Mouse (Mus musculus) adrenal gland, postnatal 36 days (tissue): ENCODE results near the gene Gtse1. TPM values are rescaled to one million over a fixed set of nuclear protein-coding genes. Genes with fewer than 3 reads are reported as not detected.
A peak's percentile ranks its signal among the peaks of the same experiment; 100 is the strongest.

Experiments
- DNase-seq, 2 experiments: peaks; one replicate each; pipeline ENCODE4 v3.0.0; 2021; ENCODE audit warnings: mixed read lengths in 1 of 2
- total RNA-seq, 2 experiments: library from RNA; stranded (reverse); gene quantifications; 2 replicates each; pipeline ENCODE4 v1.2.3; 2021

Gene Gtse1
- total RNA-seq, 2 experiments from 2014 or later, result 1.1 to 1.6 TPM

DNA sequence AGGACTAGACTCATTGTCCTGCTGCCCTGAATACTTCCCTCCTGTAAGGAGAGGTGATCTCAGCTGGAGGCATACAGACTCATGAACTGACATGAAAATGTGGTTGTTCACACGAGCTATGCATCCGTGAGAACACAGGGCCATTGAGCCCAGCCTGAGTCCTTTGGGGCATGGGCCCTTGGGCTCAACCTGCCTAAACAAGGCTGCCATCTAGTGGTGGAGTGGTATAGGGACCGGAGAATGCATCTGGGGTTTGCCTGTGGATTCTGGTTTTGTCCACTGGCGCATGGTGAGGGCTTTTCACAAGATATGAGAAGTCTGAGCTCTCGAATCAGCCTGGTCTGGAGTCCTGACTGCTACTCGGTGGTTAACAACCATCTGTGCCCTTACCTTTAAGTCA is 8.2 kb downstream of the Gtse1 start:
- peak; percentile 74 to 84 for DNase-seq

GRCm38 (mm10) chr15:85877336-85877735 is 17.8 kb downstream of the Gtse1 start:
- DNase-seq, result no peak

DNA sequence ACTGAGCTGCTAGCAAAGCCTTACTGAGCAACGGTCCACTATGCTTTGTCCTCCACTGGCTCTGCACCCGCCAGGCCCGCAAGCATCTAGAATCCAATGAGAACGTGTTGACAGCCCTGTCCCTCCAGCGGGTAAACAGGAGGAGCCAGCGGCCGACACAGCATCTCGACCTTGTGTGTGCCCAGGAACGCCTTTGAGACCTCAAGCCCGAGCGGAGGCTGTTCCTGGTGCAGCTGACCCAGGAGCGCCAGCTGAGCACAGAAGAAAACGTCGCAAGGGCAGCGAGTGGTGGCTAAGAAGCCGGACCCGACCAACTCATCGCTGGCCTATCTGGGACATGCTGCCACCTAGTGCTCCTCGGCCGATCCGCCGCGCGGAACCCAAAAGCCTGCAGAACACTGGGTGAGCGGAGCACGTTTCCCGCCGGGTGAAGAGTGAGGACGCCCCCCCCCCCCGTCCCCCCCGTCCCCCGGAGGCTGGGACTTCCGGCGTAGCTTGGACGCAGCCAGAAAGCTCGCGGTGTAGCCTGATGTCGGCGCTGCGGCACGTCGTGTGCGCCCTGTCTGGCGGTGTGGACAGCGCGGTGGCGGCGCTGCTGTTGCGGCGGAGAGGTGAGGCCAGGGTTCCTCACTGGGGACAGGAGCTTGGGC is 19.4 kb downstream of the Gtse1 start, which contains the start of gene Trmu:
Gene Trmu, plus strand, starts transcription at position 465 of the 650 bp plus-strand sequence.
- DNase-seq, result peak; percentile 91 to 93

DNA sequence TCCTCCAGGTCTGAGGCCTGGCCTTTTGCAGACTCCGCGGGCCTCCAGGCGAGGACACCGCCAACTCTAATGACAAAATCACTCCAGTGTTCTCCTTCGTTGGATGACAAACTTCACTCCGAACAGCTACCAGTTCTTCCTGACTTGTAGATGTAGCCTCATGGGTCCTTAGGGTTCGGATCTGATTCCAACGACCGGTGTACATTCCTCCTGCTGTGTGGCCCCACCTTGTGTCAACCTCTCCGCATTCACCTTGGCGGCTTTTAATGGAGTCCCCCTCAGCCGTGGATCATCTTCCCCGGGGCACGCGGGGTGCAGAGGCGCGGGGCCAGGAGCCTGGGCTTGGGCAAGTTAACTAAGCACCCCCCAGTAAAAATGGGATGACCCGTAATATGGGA is 20.0 kb downstream of the Gtse1 start:
- peak; percentile 18 to 24 for DNase-seq

DNA sequence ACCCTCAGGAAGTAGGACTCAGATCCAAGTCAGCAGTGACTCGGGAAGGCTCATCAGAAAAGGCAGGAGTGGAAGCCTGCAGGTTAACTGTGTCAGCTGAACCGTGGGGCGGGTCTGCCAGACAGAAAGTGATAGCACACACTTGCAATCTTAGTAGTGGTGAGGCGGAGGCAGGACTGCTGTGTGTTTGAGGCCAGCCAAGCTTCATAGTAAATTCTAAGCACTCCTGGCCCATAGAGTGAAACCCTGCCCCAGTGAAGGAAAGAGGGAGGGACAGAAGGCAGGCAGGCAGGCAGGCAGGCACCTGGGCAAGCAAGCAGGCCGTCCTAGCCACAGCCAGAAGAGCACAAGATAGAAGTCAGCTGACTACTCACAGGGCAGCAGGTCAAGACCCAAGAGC is 26.1 kb downstream of the Gtse1 start:
- DNase-seq, result no peak

- DNase-seq, result no peak
These were observed 29.7 kb downstream of the Gtse1 start for GRCm38 (mm10) chr15:85889235-85889634.

DNA sequence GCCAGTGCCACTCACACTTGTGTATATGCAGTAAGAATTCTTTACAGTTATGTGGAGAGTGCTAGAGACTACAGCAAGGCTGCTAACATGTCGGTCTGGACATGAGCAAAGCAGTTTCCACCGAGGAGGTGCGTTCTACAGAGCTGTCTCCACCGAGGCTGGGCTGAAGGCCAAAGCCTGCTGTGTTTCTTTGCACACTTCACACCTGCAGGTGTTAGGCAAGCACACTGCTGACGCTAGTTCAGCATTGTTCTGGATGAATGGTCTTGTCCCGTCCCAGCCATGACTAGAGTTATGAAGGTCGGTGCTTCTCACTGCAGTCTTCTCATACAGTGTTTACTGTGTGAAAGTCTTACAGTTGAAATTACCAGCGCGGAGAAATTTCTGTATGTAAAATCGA is 32.4 kb downstream of the Gtse1 start:
- no peak for DNase-seq

DNA sequence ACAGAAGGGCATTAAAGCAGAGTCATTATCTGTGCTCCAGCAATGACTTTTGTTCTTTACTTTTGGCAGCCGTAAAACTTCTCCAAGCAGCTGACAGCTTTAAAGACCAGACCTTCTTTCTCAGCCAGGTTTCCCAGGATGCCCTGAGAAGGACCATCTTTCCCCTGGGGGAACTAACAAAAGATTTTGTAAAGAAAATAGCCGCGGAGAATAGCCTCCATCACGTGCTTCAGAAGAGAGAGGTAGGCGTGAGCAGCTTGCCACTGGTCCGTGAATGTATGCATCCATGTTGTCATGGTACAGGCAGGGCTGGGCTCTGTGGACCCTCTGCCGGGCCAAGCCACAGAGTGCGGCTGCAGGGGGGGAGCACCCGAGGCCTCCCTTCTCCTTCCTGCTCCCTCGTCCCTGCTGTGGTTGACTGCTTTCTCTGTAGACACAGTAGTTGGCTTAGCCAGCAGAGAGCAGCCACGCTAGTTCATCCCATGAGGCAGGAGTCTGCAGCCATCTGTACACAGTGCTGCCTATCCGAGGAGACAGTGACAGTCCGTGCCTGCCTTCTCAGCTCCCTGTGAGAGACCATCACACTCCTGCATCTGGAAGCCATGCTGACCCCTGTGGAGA is 33.1 kb downstream of the Gtse1 start:
- no peak for DNase-seq

- peak; percentile 38 to 60 for DNase-seq
These were observed 34.3 kb downstream of the Gtse1 start for GRCm38 (mm10) chr15:85893871-85894270.

DNA sequence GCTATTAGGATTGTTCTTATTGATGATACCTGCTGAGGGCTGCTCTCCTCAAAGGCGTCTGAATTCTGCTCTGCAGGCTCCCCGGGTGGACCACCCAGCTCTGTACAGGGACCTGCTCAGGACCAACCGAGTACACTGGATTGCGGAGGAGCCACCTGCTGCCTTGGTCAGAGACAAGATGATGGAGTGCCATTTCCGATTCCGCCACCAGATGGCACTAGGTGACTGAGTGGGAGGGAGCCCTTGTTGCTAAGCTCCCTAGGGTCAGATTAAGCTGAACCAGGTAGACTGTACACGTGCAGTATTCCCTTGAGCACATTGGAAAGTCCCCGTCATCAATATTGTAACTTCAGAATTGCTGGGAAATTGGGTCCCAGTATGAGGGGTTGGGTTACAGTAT is 36.7 kb downstream of the Gtse1 start:
- peak; percentile 84 to 85 for DNase-seq

- DNase-seq, result no peak
These were observed 37.6 kb downstream of the Gtse1 start for GRCm38 (mm10) chr15:85897113-85897512.

- peak in 1 of 2 experiments; percentile 36 for DNase-seq
These were observed 39.9 kb downstream of the Gtse1 start for GRCm38 (mm10) chr15:85899396-85899795.

GRCm38 (mm10) chr15:85900318-85900717 is 40.8 kb downstream of the Gtse1 start:
- peak in 1 of 2 experiments; percentile 54 for DNase-seq

- DNase-seq, result peak in 1 of 2 experiments; percentile 70
These were observed 41.3 kb downstream of the Gtse1 start for GRCm38 (mm10) chr15:85900801-85901200.

GRCm38 (mm10) chr15:85902505-85902904 is 43.0 kb downstream of the Gtse1 start:
- DNase-seq, result no peak

DNA sequence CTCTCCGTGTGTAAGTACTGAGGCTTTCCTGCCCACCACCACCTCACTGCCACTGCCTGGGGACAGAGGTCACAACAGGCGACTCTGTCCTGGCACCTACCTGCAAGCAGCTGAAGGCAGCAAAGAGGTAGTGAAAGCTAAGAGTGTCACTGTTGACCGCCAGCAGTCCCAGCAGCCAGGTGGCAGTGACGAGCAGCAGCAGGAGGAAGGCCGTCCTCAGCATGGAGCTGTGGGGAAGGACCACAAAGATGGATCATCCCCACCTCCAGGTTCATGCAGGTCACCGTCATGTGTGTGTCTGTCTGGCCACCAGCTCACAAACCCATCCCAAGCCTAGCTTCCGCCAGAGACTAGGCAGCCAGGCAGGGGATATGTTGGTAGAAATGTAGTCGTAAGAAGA is 44.3 kb downstream of the Gtse1 start:
- DNase-seq, result peak in 1 of 2 experiments; percentile 33

DNA sequence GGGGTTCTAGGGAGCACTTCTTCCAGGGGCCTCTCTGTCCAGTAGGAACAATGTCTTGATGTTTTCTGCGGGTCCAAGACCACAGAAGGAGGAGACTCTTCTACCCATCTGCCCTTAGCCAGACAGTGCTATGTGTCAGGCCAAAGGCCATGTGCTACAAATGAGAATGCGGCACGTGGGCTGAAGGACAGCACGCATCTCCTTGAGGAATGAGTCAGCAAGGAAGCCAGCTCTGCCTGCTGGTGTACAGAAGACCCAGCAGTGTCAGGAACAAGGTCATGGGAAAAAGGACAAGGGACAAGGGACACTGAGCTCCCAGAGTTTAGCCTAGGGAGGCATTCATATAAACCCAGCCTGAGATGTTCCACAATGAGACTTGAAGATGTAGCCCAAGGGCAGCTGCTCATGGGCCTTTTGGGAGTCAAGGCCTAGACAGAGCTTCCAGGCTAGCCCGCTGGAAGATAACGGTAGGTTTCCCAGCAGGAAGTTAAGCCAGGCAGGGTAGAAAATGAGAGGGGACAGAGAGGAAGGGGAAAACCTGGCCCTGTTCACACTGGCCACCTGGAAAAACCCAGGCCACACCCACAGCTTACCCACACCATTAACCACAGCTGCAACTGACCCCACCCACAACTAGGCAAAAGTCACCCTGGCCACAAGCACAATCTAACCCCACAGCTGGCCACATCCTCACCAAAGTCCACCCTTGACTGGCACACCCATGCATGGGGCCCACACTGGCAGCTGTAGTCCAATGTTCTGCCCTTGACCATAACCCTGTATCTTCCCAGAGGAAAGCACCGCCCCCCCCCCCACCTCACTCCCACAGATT is 49.3 kb downstream of the Gtse1 start:
- peak; percentile 62 to 75 for DNase-seq

- no peak for DNase-seq
These were observed 49.9 kb downstream of the Gtse1 start for GRCm38 (mm10) chr15:85909492-85909829.

DNA sequence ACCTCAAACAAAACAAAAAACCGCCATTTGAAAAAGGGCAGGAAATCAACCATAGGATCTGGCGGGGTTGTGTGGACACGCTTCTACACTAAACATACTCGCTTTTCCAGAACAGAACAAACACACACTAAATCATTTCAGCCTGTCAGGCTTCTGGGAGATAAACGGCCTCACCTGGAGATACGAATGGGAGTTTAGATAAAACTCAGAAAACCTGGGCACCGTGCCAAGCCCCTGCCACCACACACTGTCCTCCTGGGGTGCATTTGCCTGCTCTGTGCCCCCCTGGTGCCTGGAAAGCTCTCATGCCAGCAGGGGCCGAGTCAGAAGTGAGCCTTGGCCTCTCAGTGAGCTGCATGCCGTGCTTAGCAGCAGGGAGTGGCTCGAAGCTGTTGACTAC is 50.4 kb downstream of the Gtse1 start:
- peak in 1 of 2 experiments; percentile 46 for DNase-seq

DNA sequence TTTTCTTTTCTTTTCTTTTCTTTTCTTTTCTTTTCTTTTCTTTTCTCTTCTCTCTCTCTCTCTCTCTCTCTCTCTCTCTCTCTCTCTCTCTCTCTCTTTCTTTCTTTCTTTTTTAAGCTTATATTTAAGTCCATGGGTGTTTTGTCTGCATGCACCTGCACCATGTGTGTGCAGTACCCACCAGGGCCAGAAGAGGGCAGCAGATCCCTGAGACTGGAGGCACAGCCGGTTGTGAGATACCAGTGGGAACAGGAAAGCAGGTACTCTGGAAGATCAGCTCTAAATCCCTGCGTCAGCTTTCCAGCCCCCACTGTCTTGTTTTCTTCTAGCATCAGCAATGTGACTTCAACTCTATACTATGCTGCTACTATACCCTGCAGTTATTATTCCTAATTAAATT is 54.1 kb downstream of the Gtse1 start:
- DNase-seq, result peak; percentile 76 to 77

GRCm38 (mm10) chr15:85919191-85919891 is 59.8 kb downstream of the Gtse1 start:
- DNase-seq, result peak in 1 of 2 experiments; percentile 28

GRCm38 (mm10) chr15:85919892-85920248 is 60.3 kb downstream of the Gtse1 start:
- no peak for DNase-seq
